Comparison of ENCODE assay signal across 25 mouse cellular contexts in genomic region chr3:125675211-125675896, GRCm38 (mm10).
"Had no signal": no experiment of that assay in that cellular context is flagged by ENCODE, and none has a peak within 500 bp of the region (broad histone marks: within the 10 kb centered on the region; RNA-seq: fewer than 3 reads in every experiment).

No protein-coding gene starts in this region.

- H3K27me3 ChIP-seq: heart, embryonic 13.5 days; heart, embryonic 15.5 days; hindbrain, embryonic 13.5 days; hindbrain, embryonic 15.5 days; kidney, embryonic 15.5 days; limb, embryonic 13.5 days; limb, embryonic 15.5 days; liver, embryonic 12.5 days had no signal

- DNase-seq: gastrocnemius, postnatal 14 days; gastrocnemius, postnatal 36 days; heart, adult 11 months; heart, adult 2 months; heart, postnatal 14 days; heart, postnatal 36 days; kidney, adult 11 months; kidney, adult 2 months; kidney, adult 9 months; kidney, postnatal 14 days; kidney, postnatal 36 days; layer of hippocampus, adult 9-11 months; layer of hippocampus, postnatal 36 days; left cerebral cortex, postnatal 4 days had no signal

- H3K4me2 ChIP-seq: heart, embryonic 11.5 days; heart, embryonic 13.5 days; heart, embryonic 15.5 days; hindbrain, embryonic 13.5 days; hindbrain, embryonic 15.5 days; kidney, embryonic 15.5 days; limb, embryonic 13.5 days; limb, embryonic 15.5 days; liver, embryonic 12.5 days had no signal

- H3K4me3 ChIP-seq: heart, adult 2 months; heart, embryonic 13.5 days; heart, embryonic 15.5 days; hindbrain, embryonic 13.5 days; hindbrain, embryonic 15.5 days; kidney, embryonic 15.5 days; limb, embryonic 13.5 days; limb, embryonic 15.5 days; liver, embryonic 12.5 days had no signal

- H3K36me3 ChIP-seq: heart, embryonic 13.5 days; heart, embryonic 15.5 days; hindbrain, embryonic 13.5 days; hindbrain, embryonic 15.5 days; kidney, embryonic 15.5 days; limb, embryonic 13.5 days; limb, embryonic 15.5 days; liver, embryonic 12.5 days had no signal

- ATAC-seq: hindbrain, postnatal 0 days; intestine, embryonic 16.5 days; liver, embryonic 12.5 days had no signal
